ENCODE assay signal across 31 mouse cellular contexts in the genomic region with DNA sequence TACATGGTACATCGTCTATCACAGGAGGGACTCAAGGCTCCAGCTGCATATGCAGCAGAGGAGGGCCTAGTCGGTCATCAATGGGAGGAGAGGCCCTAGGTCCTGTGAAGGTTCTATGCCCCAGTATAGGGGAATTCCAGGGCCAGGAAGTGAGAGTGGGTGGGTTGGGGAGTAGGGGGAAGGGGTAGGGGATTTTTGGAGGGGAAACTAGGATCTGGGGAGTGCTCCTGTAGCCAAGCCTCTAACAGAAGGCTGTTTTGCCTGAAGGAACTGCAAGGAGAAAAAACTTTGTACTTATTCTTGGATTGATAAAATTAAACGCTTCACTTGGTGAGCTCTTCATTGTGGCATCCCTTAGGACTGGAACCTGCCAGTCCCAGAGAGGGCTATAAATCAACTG.
"Had no signal": no experiment of that assay in that cellular context is flagged by ENCODE, and none has a peak within 500 bp of the region (broad histone marks: within the 10 kb centered on the region; RNA-seq: fewer than 3 reads in every experiment).

No protein-coding gene starts in this region.

- H3K36me3 ChIP-seq: heart, embryonic 10.5 days; heart, embryonic 12.5 days; heart, embryonic 13.5 days; heart, embryonic 15.5 days; hindbrain, embryonic 10.5 days; hindbrain, embryonic 12.5 days; hindbrain, embryonic 13.5 days; hindbrain, embryonic 15.5 days; intestine, embryonic 15.5 days; kidney, embryonic 15.5 days had no signal

- H3K4me2 ChIP-seq: heart, embryonic 11.5 days; heart, embryonic 12.5 days; heart, embryonic 13.5 days; heart, embryonic 15.5 days; hindbrain, embryonic 12.5 days; hindbrain, embryonic 13.5 days; hindbrain, embryonic 14.5 days; hindbrain, embryonic 15.5 days; intestine, embryonic 15.5 days; kidney, embryonic 15.5 days had no signal

- H3K27me3 ChIP-seq: heart, embryonic 12.5 days; heart, embryonic 13.5 days; heart, embryonic 15.5 days; hindbrain, embryonic 12.5 days; hindbrain, embryonic 13.5 days; hindbrain, embryonic 15.5 days; intestine, embryonic 15.5 days; kidney, embryonic 15.5 days had no signal

- H3K4me1 ChIP-seq: heart, embryonic 10.5 days; heart, embryonic 15.5 days; hindbrain, embryonic 10.5 days; hindbrain, embryonic 12.5 days; hindbrain, embryonic 13.5 days; hindbrain, embryonic 15.5 days; intestine, embryonic 15.5 days; kidney, embryonic 15.5 days had no signal

- H3K9me3 ChIP-seq: heart, embryonic 10.5 days; heart, embryonic 12.5 days; heart, embryonic 15.5 days; hindbrain, embryonic 10.5 days; hindbrain, embryonic 12.5 days; hindbrain, embryonic 15.5 days; intestine, embryonic 15.5 days; kidney, embryonic 15.5 days had no signal

- H3K27ac ChIP-seq: heart, embryonic 10.5 days; heart, embryonic 13.5 days; heart, embryonic 15.5 days; hindbrain, embryonic 10.5 days; hindbrain, embryonic 12.5 days; hindbrain, embryonic 13.5 days; hindbrain, embryonic 14.5 days; hindbrain, embryonic 15.5 days; hindbrain, postnatal 0 days; intestine, embryonic 15.5 days; kidney, embryonic 15.5 days; kidney, postnatal 0 days; layer of hippocampus, adult 2 months; left cerebral cortex, adult 2 months had no signal

- H3K9ac ChIP-seq: heart, embryonic 12.5 days; heart, embryonic 13.5 days; heart, embryonic 15.5 days; hindbrain, embryonic 12.5 days; hindbrain, embryonic 13.5 days; hindbrain, embryonic 14.5 days; hindbrain, embryonic 15.5 days; intestine, embryonic 15.5 days; kidney, embryonic 15.5 days had no signal

- DNase-seq: heart, postnatal 10 days; heart, postnatal 14 days; heart, postnatal 4 days; kidney, adult 11 months; kidney, adult 18-20 months; kidney, adult 2 months; kidney, adult 8-10 months; kidney, adult 9 months; kidney, postnatal 10 days; kidney, postnatal 14 days; kidney, postnatal 25 days; kidney, postnatal 36 days; kidney, postnatal 4 days; layer of hippocampus, adult 9-11 months; layer of hippocampus, postnatal 36 days had no signal

- H3K4me3 ChIP-seq: heart, embryonic 10.5 days; heart, embryonic 12.5 days; heart, embryonic 13.5 days; heart, embryonic 15.5 days; hindbrain, embryonic 10.5 days; hindbrain, embryonic 12.5 days; hindbrain, embryonic 13.5 days; hindbrain, embryonic 15.5 days; intestine, embryonic 15.5 days; kidney, embryonic 15.5 days; layer of hippocampus, adult 2 months; left cerebral cortex, adult 2 months had no signal
